Mouse (Mus musculus) adrenal gland (tissue): ENCODE measurements around the gene Ascl5.

ENCODE experiments used
- intact Hi-C: fragments of 180-260 bp; cut with DNase I; formaldehyde crosslinking; loops from one replicate; pipeline ENCODE4 v1.15.1; 2025
- long read RNA-seq, 2 experiments: library from polyadenylated mRNA; unstranded; transcript quantifications; one replicate each; pipeline ENCODE4 v2.0.0; 2020; ENCODE audit warnings: borderline replicate concordance in 1 of 2; ENCODE audit not compliant: insufficient replicate concordance in 1 of 2

Gene Ascl5
- long read RNA-seq, experiment 1, result 0 reads
- long read RNA-seq, experiment 2, result 0 reads

GRCm38 (mm10) chr1:136050312-136051012 lies at the start of gene Ascl5:
Ascl5 (plus strand) TSS chr1:136050804.
- intact Hi-C loops, result no loop called here

GRCm38 (mm10) chr1:136001438-136001837 lies 49.2 kb upstream of the Ascl5 start:
- intact Hi-C loops, result no loop called here

GRCm38 (mm10) chr1:136006292-136006748 lies 44.3 kb upstream of the Ascl5 start, which contains the start of gene Igfn1:
Igfn1 (minus strand) TSS chr1:136006342.
- intact Hi-C loops, result loop anchor here (5.0 kb wide), 1 partner anchor 49 kb away; no protein-coding TSS in a partner anchor

- intact Hi-C loops, result loop anchor here (5.0 kb wide), 1 partner anchor 50 kb away; no protein-coding TSS in a partner anchor
These were observed 43.1 kb upstream of the Ascl5 start, which contains the start of gene Tmem9 for GRCm38 (mm10) chr1:136007211-136008158. Tmem9 (plus strand) TSS chr1:136008150.

- intact Hi-C loops, result loop anchor here (5.0 kb wide), 1 partner anchor 51 kb away; no protein-coding TSS in a partner anchor
These were observed 42.5 kb upstream of the Ascl5 start for GRCm38 (mm10) chr1:136008159-136008533.

- intact Hi-C loops, result no loop called here
These were observed 40.4 kb upstream of the Ascl5 start for GRCm38 (mm10) chr1:136010247-136010646.

GRCm38 (mm10) chr1:136013513-136013912 lies 37.1 kb upstream of the Ascl5 start:
- intact Hi-C loops, result no loop called here

GRCm38 (mm10) chr1:136014796-136015502 lies 35.7 kb upstream of the Ascl5 start:
- intact Hi-C loops, result no loop called here

- intact Hi-C loops, result no loop called here
These were observed 33.3 kb upstream of the Ascl5 start for GRCm38 (mm10) chr1:136017307-136017706.

GRCm38 (mm10) chr1:136017907-136018313 lies 32.7 kb upstream of the Ascl5 start:
- intact Hi-C loops, result no loop called here

- intact Hi-C loops, result no loop called here
These were observed 32.0 kb upstream of the Ascl5 start for GRCm38 (mm10) chr1:136018390-136019189.

- intact Hi-C loops, result no loop called here
These were observed 20.4 kb upstream of the Ascl5 start for GRCm38 (mm10) chr1:136030201-136030600.

GRCm38 (mm10) chr1:136031697-136032096 lies 18.9 kb upstream of the Ascl5 start:
- intact Hi-C loops, result no loop called here

GRCm38 (mm10) chr1:136032961-136033360 lies 17.6 kb upstream of the Ascl5 start:
- intact Hi-C loops, result no loop called here

GRCm38 (mm10) chr1:136038746-136039538 lies 11.7 kb upstream of the Ascl5 start:
- intact Hi-C loops, result no loop called here

GRCm38 (mm10) chr1:136040452-136040851 lies 10.2 kb upstream of the Ascl5 start:
- intact Hi-C loops, result loop anchor here (10.0 kb wide), 1 partner anchor 86 kb away; no protein-coding TSS in a partner anchor

GRCm38 (mm10) chr1:136040874-136041273 lies 9.7 kb upstream of the Ascl5 start:
- intact Hi-C loops, result loop anchor here (10.0 kb wide), 1 partner anchor 86 kb away; no protein-coding TSS in a partner anchor

GRCm38 (mm10) chr1:136045774-136046173 lies 4.8 kb upstream of the Ascl5 start:
- intact Hi-C loops, result loop anchor here (10.0 kb wide), 1 partner anchor 91 kb away; no protein-coding TSS in a partner anchor

GRCm38 (mm10) chr1:136047432-136047831 lies 3.2 kb upstream of the Ascl5 start:
- intact Hi-C loops, result loop anchor here (10.0 kb wide), 1 partner anchor 93 kb away; no protein-coding TSS in a partner anchor
